Mouse (Mus musculus): ENCODE data around the gene Nkrf. TPM values are rescaled to one million over a fixed set of nuclear protein-coding genes. Genes with fewer than 3 reads are reported as not detected.

Nkrf gene
- total and polyA plus RNA-seq, 2 experiments from 2014 or later, result 15.4 to 23.7 TPM

DNA sequence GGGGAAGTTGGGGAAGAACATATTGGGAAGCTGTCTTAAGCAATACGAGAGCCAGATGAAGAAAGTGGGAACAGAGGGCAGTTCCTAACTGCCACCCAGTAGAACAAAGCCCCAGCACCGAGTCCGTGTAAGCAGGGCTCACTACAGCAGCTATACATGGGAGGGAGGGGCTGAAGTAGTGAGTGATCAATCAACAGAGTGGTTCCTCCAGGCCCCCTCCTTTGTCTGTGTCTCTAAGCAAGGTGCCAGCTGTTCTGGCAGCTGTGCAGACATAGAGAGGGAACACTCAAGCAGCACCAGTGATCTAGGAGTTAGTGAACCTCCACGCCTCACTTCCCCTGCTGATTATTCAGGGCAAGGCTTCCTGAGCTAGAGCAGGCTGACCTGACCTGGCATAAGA, 27.0 kb upstream of the Nkrf start:
- Histone ChIP-seq H3K27ac (ENCODE audit: low read depth, low read length) (no peak overlapping the region), H3K27me3 (ENCODE audit: insufficient read depth, low read length) (no peaks in the 10 kb centered on the region), H3K9ac (replicated peaks; ENCODE audit: low read length, poor library complexity, severe bottlenecking) (no peak overlapping the region), H3K4me2 (ENCODE audit: low read depth, low read length, poor library complexity, severe bottlenecking) (no peak overlapping the region), H3K4me1 (ENCODE audit: insufficient read depth, low read length) (no peaks in the 10 kb centered on the region), H3K4me3 (ENCODE audit: low read depth, low read length) (no peak overlapping the region), H3K36me3 (ENCODE audit: insufficient read depth, low read length) (no peaks in the 10 kb centered on the region; the same call in 1 of the 2 replicates), H3K9me3 (ENCODE audit: low read length) (no peaks in the 10 kb centered on the region)
- DNase-seq (ENCODE audit: low spot score) (no peak), ATAC-seq (ENCODE audit: low FRiP score) (no peak)
- TF ChIP-seq CTCF (IDR thresholded peaks at IDR 0.05), result no peak
- WGBS, result 76% methylated on average over 4 of the region's 4 CpGs

DNA sequence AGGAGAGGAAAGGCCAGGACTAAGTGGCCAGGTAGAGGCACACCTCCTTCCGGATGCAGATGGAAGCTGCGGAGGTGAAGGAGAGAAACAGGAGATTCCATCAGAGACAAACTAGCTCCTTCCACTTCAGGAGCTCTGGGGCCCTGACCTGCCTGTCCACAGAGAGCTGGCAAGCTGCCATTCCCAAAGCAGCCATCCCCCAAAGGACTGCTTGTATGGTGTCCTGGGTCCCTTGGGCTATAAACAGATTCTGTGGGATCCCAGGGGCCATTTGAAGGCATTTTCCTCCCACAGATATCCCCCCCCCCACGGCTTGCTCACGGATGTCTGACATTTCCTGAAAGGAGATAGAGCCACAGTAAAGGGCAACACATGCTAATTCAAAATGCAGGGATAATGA, 26.1 kb upstream of the Nkrf start:
- Histone ChIP-seq H3K36me3 (ENCODE audit: insufficient read depth, low read length) (no peaks in the 10 kb centered on the region; the same call in 1 of the 2 replicates), H3K4me2 (ENCODE audit: low read depth, low read length, poor library complexity, severe bottlenecking) (no peak overlapping the region), H3K27ac (ENCODE audit: low read depth, low read length) (no peak overlapping the region), H3K9ac (replicated peaks; ENCODE audit: low read length, poor library complexity, severe bottlenecking) (no peak overlapping the region), H3K4me1 (ENCODE audit: insufficient read depth, low read length) (no peaks in the 10 kb centered on the region), H3K9me3 (ENCODE audit: low read length) (no peaks in the 10 kb centered on the region), H3K27me3 (ENCODE audit: insufficient read depth, low read length) (no peaks in the 10 kb centered on the region), H3K4me3 (ENCODE audit: low read depth, low read length) (no peak overlapping the region)
- WGBS, result 68% methylated on average over 4 of the region's 4 CpGs
- no peak for TF ChIP-seq CTCF (IDR thresholded peaks at IDR 0.05)
- ATAC-seq (ENCODE audit: low FRiP score), result no peak
- no peak for DNase-seq (ENCODE audit: low spot score)

DNA sequence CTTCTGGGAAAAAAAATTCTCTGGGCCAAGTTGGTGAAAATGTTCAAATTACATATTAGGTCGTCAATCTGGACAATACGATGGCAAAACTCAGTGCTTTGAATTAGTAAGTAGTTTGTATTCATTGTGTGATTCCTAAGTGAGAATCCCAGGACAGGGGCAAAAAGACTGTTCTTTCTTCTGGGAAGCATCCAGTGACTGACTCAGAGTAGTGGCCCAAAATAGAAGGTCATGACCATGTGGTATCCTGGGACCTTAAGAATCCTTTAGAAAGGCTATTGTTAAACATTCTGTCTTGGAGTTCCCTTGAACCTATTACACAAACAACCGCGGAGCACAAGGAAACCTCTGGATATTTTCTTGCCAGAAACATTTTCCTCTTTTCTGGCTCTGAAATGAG, 18.6 kb upstream of the Nkrf start:
- no peaks in the 10 kb centered on the region for H3K9me3 ChIP-seq (ENCODE audit: low read length)
- H3K36me3 ChIP-seq (ENCODE audit: insufficient read depth, low read length), result no peaks in the 10 kb centered on the region
- WGBS, result 88% methylated on average over 4 of the region's 4 CpGs
- H3K27me3 ChIP-seq (ENCODE audit: insufficient read depth, low read length), result no peaks in the 10 kb centered on the region
- no peak overlapping the region for H3K4me3 ChIP-seq (ENCODE audit: low read depth, low read length)
- no peak overlapping the region for H3K27ac ChIP-seq (ENCODE audit: low read depth, low read length)
- no peaks in the 10 kb centered on the region for H3K4me1 ChIP-seq (ENCODE audit: insufficient read depth, low read length)
- TF ChIP-seq CTCF (IDR thresholded peaks at IDR 0.05), result no peak
- DNase-seq (ENCODE audit: low spot score), result no peak
- ATAC-seq (ENCODE audit: low FRiP score), result no peak
- H3K4me2 ChIP-seq (ENCODE audit: low read depth, low read length, poor library complexity, severe bottlenecking), result no peak overlapping the region
- H3K9ac ChIP-seq (replicated peaks; ENCODE audit: low read length, poor library complexity, severe bottlenecking), result no peak overlapping the region

DNA sequence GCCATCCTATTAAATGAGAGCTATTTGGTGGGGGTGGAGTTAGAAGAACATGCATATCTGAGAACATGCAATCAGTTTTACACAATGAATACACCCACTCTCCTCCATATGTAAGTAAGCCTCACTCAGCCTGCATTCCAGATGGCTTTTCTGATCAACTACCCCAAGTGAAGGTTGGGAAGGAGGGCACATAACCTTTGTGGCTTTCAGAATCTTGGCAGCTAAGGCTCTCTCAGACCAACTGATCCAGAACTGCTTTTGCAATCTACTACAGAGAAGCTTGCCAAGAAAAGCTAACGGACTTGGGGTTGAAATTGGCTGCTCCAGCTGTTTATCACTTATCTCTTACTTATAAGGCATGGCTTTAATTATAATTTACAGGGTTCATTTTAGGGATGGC, 15.1 kb upstream of the Nkrf start:
- Histone ChIP-seq H3K4me3 (ENCODE audit: low read depth, low read length) (no peak overlapping the region), H3K36me3 (ENCODE audit: insufficient read depth, low read length) (no peaks in the 10 kb centered on the region), H3K27ac (ENCODE audit: low read depth, low read length) (no peak overlapping the region), H3K9ac (replicated peaks; ENCODE audit: low read length, poor library complexity, severe bottlenecking) (no peak overlapping the region), H3K4me1 (ENCODE audit: insufficient read depth, low read length) (no peaks in the 10 kb centered on the region), H3K4me2 (ENCODE audit: low read depth, low read length, poor library complexity, severe bottlenecking) (no peak overlapping the region), H3K27me3 (ENCODE audit: insufficient read depth, low read length) (no peaks in the 10 kb centered on the region), H3K9me3 (ENCODE audit: low read length) (no peaks in the 10 kb centered on the region)
- TF ChIP-seq CTCF (IDR thresholded peaks at IDR 0.05), result no peak
- DNase-seq (ENCODE audit: low spot score) (no peak), ATAC-seq (ENCODE audit: low FRiP score) (no peak)
- 84% methylated on average over 1 of the region's 1 CpGs for WGBS

- H3K9me3 ChIP-seq (ENCODE audit: low read length), result no peaks in the 10 kb centered on the region
- peak; percentile 62 for DNase-seq (ENCODE audit: low spot score)
- H3K27ac ChIP-seq (ENCODE audit: low read depth, low read length), result no peak overlapping the region
- H3K4me3 ChIP-seq (ENCODE audit: low read depth, low read length), result no peak overlapping the region
- TF ChIP-seq CTCF (IDR thresholded peaks at IDR 0.05), result peak; percentile 72
- ATAC-seq (ENCODE audit: low FRiP score), result no peak
- H3K36me3 ChIP-seq (ENCODE audit: insufficient read depth, low read length), result no peaks in the 10 kb centered on the region
- no peaks in the 10 kb centered on the region for H3K4me1 ChIP-seq (ENCODE audit: insufficient read depth, low read length)
- no peaks in the 10 kb centered on the region for H3K27me3 ChIP-seq (ENCODE audit: insufficient read depth, low read length)
- WGBS, result 51% methylated on average over 12 of the region's 12 CpGs
- H3K9ac ChIP-seq (replicated peaks; ENCODE audit: low read length, poor library complexity, severe bottlenecking), result no peak overlapping the region
- no peak overlapping the region for H3K4me2 ChIP-seq (ENCODE audit: low read depth, low read length, poor library complexity, severe bottlenecking)
These were observed 8.6 kb upstream of the Nkrf start for GRCm38 (mm10) chrX:36911343-36911742.

GRCm38 (mm10) chrX:36906539-36906938, 3.8 kb upstream of the Nkrf start:
- Histone ChIP-seq H3K4me1 (ENCODE audit: insufficient read depth, low read length) (no peaks in the 10 kb centered on the region), H3K4me2 (ENCODE audit: low read depth, low read length, poor library complexity, severe bottlenecking) (no peak overlapping the region), H3K4me3 (ENCODE audit: low read depth, low read length) (no peak overlapping the region), H3K27ac (ENCODE audit: low read depth, low read length) (no peak overlapping the region), H3K27me3 (ENCODE audit: insufficient read depth, low read length) (no peaks in the 10 kb centered on the region), H3K36me3 (ENCODE audit: insufficient read depth, low read length) (no peaks in the 10 kb centered on the region), H3K9ac (replicated peaks; ENCODE audit: low read length, poor library complexity, severe bottlenecking) (no peak overlapping the region), H3K9me3 (ENCODE audit: low read length) (no peaks in the 10 kb centered on the region)
- 29% methylated on average over 5 of the region's 5 CpGs for WGBS
- DNase-seq (ENCODE audit: low spot score) (peak; percentile 24), ATAC-seq (ENCODE audit: low FRiP score) (no peak)
- TF ChIP-seq CTCF (IDR thresholded peaks at IDR 0.05), result peak; percentile 53

All from midbrain, postnatal 0 days (tissue).